Mouse (Mus musculus): ENCODE results near the gene Mrps2. TPM values are rescaled to one million over a fixed set of nuclear protein-coding genes. Genes with fewer than 3 reads are reported as not detected.

Mrps2 gene
- polyA plus RNA-seq (2012; rRNA removed) (19.8 and 20.2 TPM in 2 replicates), polyA plus RNA-seq (2014; fragmentation: Nextera tagmentation; extraction: Ambion mirVana) (21.4 and 24.6 TPM in 2 replicates)

DNA sequence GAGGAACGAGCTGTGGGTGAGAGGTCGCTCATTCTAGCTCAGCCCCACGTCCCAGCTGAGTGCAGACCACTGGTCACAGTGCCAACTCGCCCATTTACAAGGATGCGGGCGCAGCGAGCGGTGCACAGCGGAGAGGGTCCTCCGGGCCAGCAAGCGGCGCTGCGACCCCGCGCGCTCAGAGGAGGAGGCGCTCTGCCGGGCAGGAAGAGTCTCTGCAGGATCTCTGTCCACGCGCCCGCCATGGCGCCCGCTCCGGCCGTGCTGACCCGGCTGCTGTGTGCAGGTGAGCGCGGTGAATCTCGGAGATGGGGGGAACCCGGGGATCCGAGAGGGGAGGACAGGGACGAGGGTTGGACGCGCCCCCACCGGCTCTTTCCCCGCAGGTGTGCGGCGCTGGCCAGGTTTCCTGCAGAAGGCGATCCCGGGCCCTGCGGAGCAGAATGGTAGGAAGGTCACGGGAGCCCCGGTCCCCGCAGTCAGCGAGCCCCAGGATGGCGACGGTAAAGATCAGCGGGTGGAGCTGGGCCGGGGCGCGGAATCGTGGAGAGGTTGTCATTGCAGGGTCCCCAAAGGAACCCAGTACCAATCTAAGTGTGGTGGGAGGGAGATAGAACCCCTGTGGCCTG lies at the start of gene Mrps2:
Gene Mrps2, plus strand, starts transcription at position 207 of the 626 bp plus-strand sequence.
- peaks cover 0 to 10% of the 10 kb centered on the region in 2 experiments; a peak in 2 of 4 replicates for H3K4me1 ChIP-seq (replicated peaks; ENCODE audit: control insufficient read depth in 2 of 2, insufficient read depth in 2 of 2, low read length in 1 of 2)
- H3K9me3 ChIP-seq (ENCODE audit: control insufficient read depth, low read length): no peaks in the 10 kb centered on the region
- H3K27me3 ChIP-seq (ENCODE audit: control insufficient read depth, insufficient read depth, low read length): peaks cover 11% of the 10 kb centered on the region
- ATAC-seq (ENCODE audit: insufficient read depth) (peak; percentile 81), DNase-seq (ENCODE audit: low read depth in 3 of 3, low spot score in 3 of 3) (peak; percentile 51 to 57 (median 57))
- no peak for TF ChIP-seq EP300 (IDR thresholded peaks at IDR 0.05; ENCODE audit: low read depth)
- TF ChIP-seq CTCF (IDR thresholded peaks at IDR 0.05; ENCODE audit: low read depth): peak; percentile 88
- no peak within 1 kb of the TSS for H3K27ac ChIP-seq
- under 1% methylated on average over 51 of the region's 52 CpGs for WGBS (ENCODE audit: insufficient replicate concordance)
- H3K36me3 ChIP-seq (replicated peaks; ENCODE audit: control insufficient read depth, insufficient read depth, low read depth): peaks cover 8% of the 10 kb centered on the region
- H3K9ac ChIP-seq (replicated peaks): peak within 1 kb of the TSS; percentile 83
- H3K4me3 ChIP-seq (ENCODE audit: insufficient read depth in 1 of 2, low read depth in 2 of 2, low read length in 2 of 2): peak within 1 kb of the TSS; percentile 79 to 90
- H3K4me2 ChIP-seq (ENCODE audit: low read depth): peak within 1 kb of the TSS; percentile 74

DNA sequence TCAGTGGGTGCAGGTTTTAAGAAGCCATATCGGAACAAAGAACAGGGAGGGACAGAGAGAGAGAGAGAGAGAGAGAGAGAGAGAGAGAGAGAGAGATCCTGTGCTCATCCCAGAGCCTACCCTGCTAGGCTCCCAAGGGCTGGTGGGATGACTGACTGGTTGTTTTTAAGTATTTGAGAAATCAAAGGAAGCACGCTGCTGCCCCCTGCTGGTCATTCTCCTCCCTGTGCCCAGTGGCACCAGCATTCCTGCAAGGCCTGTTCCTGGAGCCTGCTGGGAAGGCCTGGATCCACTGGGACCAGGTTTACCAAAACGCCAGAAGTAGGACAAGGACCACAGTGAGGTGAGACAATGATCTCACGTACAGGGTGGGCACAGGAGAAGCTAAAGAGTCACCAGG lies 48.0 kb upstream of the Mrps2 start:
- 15% methylated on average over 4 of the region's 4 CpGs for WGBS (ENCODE audit: insufficient replicate concordance)
- ATAC-seq (ENCODE audit: insufficient read depth) (no peak), DNase-seq (ENCODE audit: low read depth in 3 of 3, low spot score in 3 of 3) (peak; percentile 28 to 43 (median 39))
- Histone ChIP-seq H3K4me2 (ENCODE audit: low read depth) (no peak overlapping the region), H3K4me1 (replicated peaks; ENCODE audit: control insufficient read depth in 2 of 2, insufficient read depth in 2 of 2, low read length in 1 of 2) (peaks cover 0 to 4% of the 10 kb centered on the region in 2 experiments; a peak in 1 of 4 replicates), H3K36me3 (replicated peaks; ENCODE audit: control insufficient read depth, insufficient read depth, low read depth) (no peaks in the 10 kb centered on the region), H3K4me3 (ENCODE audit: insufficient read depth in 1 of 2, low read depth in 2 of 2, low read length in 2 of 2) (no peak overlapping the region), H3K9ac (replicated peaks) (no peak overlapping the region), H3K27me3 (ENCODE audit: control insufficient read depth, insufficient read depth, low read length) (no peaks in the 10 kb centered on the region), H3K9me3 (ENCODE audit: control insufficient read depth, low read length) (no peaks in the 10 kb centered on the region), H3K27ac (no peak overlapping the region)
- TF ChIP-seq CTCF (IDR thresholded peaks at IDR 0.05; ENCODE audit: low read depth) (peak; percentile 92), EP300 (IDR thresholded peaks at IDR 0.05; ENCODE audit: low read depth) (no peak)

DNA sequence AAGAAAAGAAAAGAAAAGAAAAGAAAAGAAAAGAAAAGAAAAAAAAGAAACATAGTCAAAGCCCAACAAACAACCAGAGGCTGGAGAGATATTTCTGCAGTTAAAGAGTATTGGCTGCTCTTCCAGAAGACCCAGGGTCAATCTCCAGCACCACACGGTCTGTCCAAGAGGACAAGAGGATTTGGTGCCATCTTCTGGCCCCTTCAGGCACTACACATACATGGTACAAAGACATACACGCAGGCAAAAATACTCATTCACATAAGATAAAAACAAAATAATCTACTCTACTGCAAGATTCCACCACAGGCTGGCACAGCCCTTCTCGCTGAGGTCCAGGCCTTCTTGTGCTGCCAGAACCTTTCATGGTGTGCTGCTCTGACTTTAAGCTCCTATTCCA lies 44.7 kb upstream of the Mrps2 start:
- ATAC-seq (ENCODE audit: insufficient read depth): no peak
- peak; percentile 61 for TF ChIP-seq CTCF (IDR thresholded peaks at IDR 0.05; ENCODE audit: low read depth)
- TF ChIP-seq EP300 (IDR thresholded peaks at IDR 0.05; ENCODE audit: low read depth): no peak

DNA sequence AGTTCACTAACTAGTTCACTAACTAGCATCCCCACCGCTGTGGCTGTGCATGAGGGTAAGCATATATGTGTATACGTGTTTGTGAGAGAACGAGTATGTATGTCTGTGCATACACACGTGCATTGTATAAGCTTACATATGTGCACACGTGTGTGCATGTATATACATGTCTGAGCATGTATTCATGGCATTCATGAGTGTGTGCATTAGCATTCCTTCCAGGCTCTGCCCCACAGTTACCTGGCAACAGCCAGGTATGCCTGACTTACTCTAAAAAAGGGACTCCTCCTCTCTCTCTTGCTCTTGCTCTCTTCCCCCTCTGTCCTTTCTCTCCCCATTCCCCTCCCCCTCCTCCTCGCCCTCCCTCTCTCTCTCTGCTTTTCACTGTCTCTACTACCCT lies 40.6 kb upstream of the Mrps2 start:
- ATAC-seq (ENCODE audit: insufficient read depth) (no peak), DNase-seq (ENCODE audit: low read depth in 3 of 3, low spot score in 3 of 3) (no peak)
- Histone ChIP-seq H3K4me1 (replicated peaks; ENCODE audit: control insufficient read depth in 2 of 2, insufficient read depth in 2 of 2, low read length in 1 of 2) (0 out of 4 replicates have a peak, but pooled peaks cover 0 to 2% of the 10 kb centered on the region in 2 experiments), H3K36me3 (replicated peaks; ENCODE audit: control insufficient read depth, insufficient read depth, low read depth) (no peaks in the 10 kb centered on the region), H3K4me2 (ENCODE audit: low read depth) (no peak overlapping the region), H3K4me3 (ENCODE audit: insufficient read depth in 1 of 2, low read depth in 2 of 2, low read length in 2 of 2) (no peak overlapping the region), H3K27ac (no peak overlapping the region), H3K9me3 (ENCODE audit: control insufficient read depth, low read length) (no peaks in the 10 kb centered on the region), H3K27me3 (ENCODE audit: control insufficient read depth, insufficient read depth, low read length) (no peaks in the 10 kb centered on the region), H3K9ac (replicated peaks) (no peak overlapping the region)
- no peak for TF ChIP-seq EP300 (IDR thresholded peaks at IDR 0.05; ENCODE audit: low read depth)
- TF ChIP-seq CTCF (IDR thresholded peaks at IDR 0.05; ENCODE audit: low read depth): no peak
- WGBS (ENCODE audit: insufficient replicate concordance): 71% methylated on average over 5 of the region's 6 CpGs

More for the DNA sequence above, 44.7 kb upstream of the Mrps2 start:
- Histone ChIP-seq H3K9me3 (ENCODE audit: control insufficient read depth, low read length) (no peaks in the 10 kb centered on the region), H3K36me3 (replicated peaks; ENCODE audit: control insufficient read depth, insufficient read depth, low read depth) (no peaks in the 10 kb centered on the region), H3K4me3 (ENCODE audit: insufficient read depth in 1 of 2, low read depth in 2 of 2, low read length in 2 of 2) (no peak overlapping the region), H3K4me1 (replicated peaks; ENCODE audit: control insufficient read depth in 2 of 2, insufficient read depth in 2 of 2, low read length in 1 of 2) (0 out of 4 replicates have a peak, but pooled peaks cover 0 to 2% of the 10 kb centered on the region in 2 experiments), H3K9ac (replicated peaks) (no peak overlapping the region), H3K27me3 (ENCODE audit: control insufficient read depth, insufficient read depth, low read length) (no peaks in the 10 kb centered on the region), H3K27ac (no peak overlapping the region), H3K4me2 (ENCODE audit: low read depth) (no peak overlapping the region)
- 13% methylated on average over 3 of the region's 3 CpGs for WGBS (ENCODE audit: insufficient replicate concordance)
- peak in 2 of 3 experiments; percentile 30 to 35 for DNase-seq (ENCODE audit: low read depth in 3 of 3, low spot score in 3 of 3)

DNA sequence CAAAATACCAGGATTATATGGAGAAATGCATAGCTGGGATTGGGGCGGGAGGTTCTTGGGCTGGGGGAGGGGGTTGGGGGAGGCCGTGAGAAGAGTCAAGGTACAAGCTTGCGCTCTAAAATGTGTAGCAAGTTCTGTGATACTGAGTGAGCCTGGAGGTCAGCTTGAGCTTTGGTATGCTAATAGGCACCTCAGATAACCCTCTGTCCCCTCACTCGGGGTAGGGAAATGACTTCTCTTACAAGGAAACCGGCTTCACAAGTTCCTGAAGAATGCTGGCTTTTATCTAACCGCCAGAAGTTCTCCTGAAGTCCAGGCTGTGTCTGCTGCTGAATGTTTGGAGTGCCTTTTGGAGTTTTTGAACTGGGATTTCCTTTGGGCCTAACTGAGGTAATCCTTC lies 37.0 kb upstream of the Mrps2 start:
- no peak overlapping the region for H3K27ac ChIP-seq
- ATAC-seq (ENCODE audit: insufficient read depth) (no peak), DNase-seq (ENCODE audit: low read depth in 3 of 3, low spot score in 3 of 3) (no peak)
- H3K27me3 ChIP-seq (ENCODE audit: control insufficient read depth, insufficient read depth, low read length): no peaks in the 10 kb centered on the region
- H3K4me2 ChIP-seq (ENCODE audit: low read depth): no peak overlapping the region
- WGBS (ENCODE audit: insufficient replicate concordance): 49% methylated on average over 6 of the region's 6 CpGs
- no peak overlapping the region for H3K9ac ChIP-seq (replicated peaks)
- H3K36me3 ChIP-seq (replicated peaks; ENCODE audit: control insufficient read depth, insufficient read depth, low read depth): no peaks in the 10 kb centered on the region
- H3K4me3 ChIP-seq (ENCODE audit: insufficient read depth in 1 of 2, low read depth in 2 of 2, low read length in 2 of 2): no peak overlapping the region
- H3K4me1 ChIP-seq (replicated peaks; ENCODE audit: control insufficient read depth in 2 of 2, insufficient read depth in 2 of 2, low read length in 1 of 2): no peaks in the 10 kb centered on the region
- TF ChIP-seq CTCF (IDR thresholded peaks at IDR 0.05; ENCODE audit: low read depth) (no peak), EP300 (IDR thresholded peaks at IDR 0.05; ENCODE audit: low read depth) (no peak)
- no peaks in the 10 kb centered on the region for H3K9me3 ChIP-seq (ENCODE audit: control insufficient read depth, low read length)

Data from liver, embryonic 14.5 days (tissue).